Mouse (Mus musculus): ENCODE measurements around the gene Zfp715.
"Not testable (repeated sequence)": the region's sequence is repeated elsewhere in the genome, so short reads cannot be mapped to it uniquely, and the experiment has no call there.

Gene Zfp715

DNA sequence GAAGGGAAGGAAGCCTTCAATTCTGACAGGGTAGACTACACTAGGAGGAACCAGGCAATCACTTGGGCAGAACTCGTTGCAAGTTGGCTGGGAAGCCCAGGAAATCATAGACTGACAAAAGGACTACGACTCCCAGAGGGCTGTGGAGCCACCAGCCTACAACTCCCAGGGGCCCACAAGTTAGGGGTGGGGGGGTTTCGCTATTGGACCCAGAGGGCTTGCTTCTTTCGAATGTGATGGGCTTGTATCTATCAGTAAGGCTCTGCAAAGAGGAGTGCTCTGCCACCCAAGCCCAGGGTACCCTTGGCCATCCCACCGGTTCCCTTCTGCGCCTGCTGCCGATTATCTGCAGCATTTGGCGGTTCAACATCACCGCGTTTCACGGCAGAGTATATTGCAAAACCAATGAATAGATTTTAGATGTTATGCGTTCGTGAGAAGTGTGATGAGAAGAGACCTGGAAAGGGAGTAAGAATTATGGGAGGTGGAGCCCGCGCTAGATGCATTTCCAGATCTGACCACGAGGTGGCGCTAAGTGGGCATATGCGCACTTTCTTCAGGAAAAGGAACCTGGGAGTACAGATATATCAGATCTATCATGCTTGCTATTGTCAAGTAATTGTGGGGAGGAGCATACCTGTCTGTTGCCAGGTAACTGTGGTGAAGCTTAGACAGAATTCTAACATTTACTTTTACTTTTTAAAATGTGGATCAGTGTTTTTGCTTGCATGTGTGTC lies 30.1 kb downstream of the Zfp715 start:
- DNase-seq: peak; percentile 44 to 64

GRCm38 (mm10) chr7:43282459-43282858 lies 30.6 kb downstream of the Zfp715 start:
- DNase-seq: no peak

- no peak for DNase-seq
Measured at GRCm38 (mm10) chr7:43277401-43277800, 35.7 kb downstream of the Zfp715 start.

DNA sequence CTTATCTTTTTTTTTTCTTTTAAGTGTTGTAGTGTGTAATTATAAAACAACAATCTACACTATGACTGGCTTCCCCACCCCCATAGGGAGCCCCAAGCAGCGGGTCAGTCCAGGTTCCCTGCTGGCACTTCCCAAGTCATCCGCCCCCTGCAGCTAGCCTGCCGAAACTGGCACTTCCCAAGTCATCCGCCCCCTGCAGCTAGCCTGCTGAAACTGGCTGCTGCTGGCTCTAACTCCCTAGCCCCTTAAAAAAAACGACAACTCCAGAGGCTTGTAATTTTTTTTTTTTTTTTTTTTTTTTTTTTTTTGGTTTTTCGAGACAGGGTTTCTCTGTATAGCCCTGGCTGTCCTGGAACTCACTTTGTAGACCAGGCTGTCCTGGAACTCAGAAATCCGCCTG lies 36.9 kb downstream of the Zfp715 start:
- DNase-seq: not testable (repeated sequence)

GRCm38 (mm10) chr7:43273476-43273875 lies 39.6 kb downstream of the Zfp715 start:
- no peak for DNase-seq

DNA sequence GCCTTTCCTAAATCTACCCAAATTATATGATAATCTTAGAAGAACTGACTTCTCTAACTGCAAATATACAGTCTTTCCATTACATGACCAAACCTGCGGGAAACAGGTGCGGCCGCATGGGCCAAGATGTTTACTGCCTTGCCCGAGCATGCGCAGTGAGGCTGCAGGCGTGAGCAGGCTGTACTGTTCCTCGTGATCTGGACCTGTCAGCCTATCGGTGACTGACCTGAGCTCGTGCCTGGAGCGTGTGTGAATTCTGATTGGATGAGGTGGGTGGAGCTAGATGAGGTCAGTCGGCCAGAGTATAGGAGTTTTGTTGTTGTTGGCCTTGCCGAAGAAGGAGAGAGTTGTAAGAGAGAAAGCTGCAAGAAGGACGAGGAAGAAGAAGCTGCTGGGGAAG lies 45.7 kb downstream of the Zfp715 start:
- not testable (repeated sequence) for DNase-seq

GRCm38 (mm10) chr7:43253540-43253939 lies 59.6 kb downstream of the Zfp715 start:
- DNase-seq: no peak

DNA sequence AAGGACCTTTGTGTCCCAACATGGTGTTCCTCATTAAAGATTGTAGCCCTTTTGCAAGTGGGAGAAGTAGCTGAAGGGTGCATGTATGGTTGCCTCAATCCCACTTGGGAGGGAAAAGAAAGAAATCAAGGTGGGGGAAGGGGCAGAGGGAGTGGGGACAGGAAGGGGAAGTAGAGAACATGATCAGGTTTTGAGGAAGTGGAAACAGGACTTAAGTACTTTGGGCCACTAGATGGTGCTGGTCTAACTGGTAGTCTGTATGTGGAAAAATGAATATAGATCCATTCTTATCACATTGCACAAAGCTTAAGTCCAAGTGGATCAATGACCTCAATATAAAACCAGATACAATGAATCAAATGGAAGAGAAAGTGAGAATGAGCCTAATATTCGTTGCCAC lies 62.4 kb downstream of the Zfp715 start:
- not testable (repeated sequence) for DNase-seq

Measured in thymus, postnatal 36 days (tissue).